Mouse (Mus musculus) hindbrain, postnatal 0 days (tissue): ENCODE data around the gene Lrrfip2. TPM values are rescaled to one million over a fixed set of nuclear protein-coding genes. Genes with fewer than 3 reads are reported as not detected.

Experiments used
- ATAC-seq: fragments of 200-750 bp; cut with Nextera tagmentation; 2 replicates; pipeline ENCODE4 v1.8.0; 2017; ENCODE audit warnings: mild to moderate bottlenecking, moderate TSS enrichment, moderate library complexity
- DNase-seq: peaks from one replicate; pipeline ENCODE4 v3.0.0-alpha.2; 2015; ENCODE audit warnings: low spot score
- H3K27ac ChIP-seq: fragments of 300-500 bp; sonication (generic); 2 replicates; pipeline ENCODE4 v1.5.1; 2014; ENCODE audit warnings: mild to moderate bottlenecking
- H3K27me3 ChIP-seq: fragments of 300-500 bp; sonication (generic); 2 replicates; pipeline ENCODE4 v1.6.1; 2014; ENCODE audit warnings: low read length, mixed read lengths; ENCODE audit not compliant: insufficient read depth
- H3K36me3 ChIP-seq: fragments of 300-500 bp; sonication (generic); 2 replicates; pipeline ENCODE4 v1.6.1; 2014; ENCODE audit warnings: low read length, mixed read lengths; ENCODE audit not compliant: insufficient read depth
- H3K4me1 ChIP-seq: fragments of 300-500 bp; sonication (generic); 2 replicates; pipeline ENCODE4 v1.6.1; 2014; ENCODE audit warnings: antibody characterized with exemption, low read length, mixed read lengths; ENCODE audit not compliant: insufficient read depth
- H3K4me2 ChIP-seq: fragments of 300-500 bp; sonication (generic); 2 replicates; pipeline ENCODE4 v1.6.1; 2014; ENCODE audit warnings: low read depth, mild to moderate bottlenecking, low read length, moderate library complexity, mixed read lengths
- H3K4me3 ChIP-seq: fragments of 300-500 bp; sonication (generic); 2 replicates; pipeline ENCODE4 v1.5.1; 2014; ENCODE audit warnings: low read length
- H3K9ac ChIP-seq: fragments of 300-500 bp; sonication (generic); replicated peaks from 2 replicates; pipeline ENCODE4 v1.6.1; 2014; ENCODE audit warnings: mild to moderate bottlenecking, low read length, moderate library complexity, mixed read lengths
- H3K9me3 ChIP-seq: fragments of 300-500 bp; sonication (generic); 2 replicates; pipeline ENCODE4 v1.6.1; 2016; ENCODE audit warnings: low read length, mixed read lengths
- CTCF ChIP-seq: IDR thresholded peaks from 2 replicates; pipeline ENCODE4 v1.5.1; 2016; ENCODE audit warnings: antibody characterized with exemption, control low read depth, low read depth
- WGBS: fragments of 180-500 bp; shearing (Covaris S2); extraction: QIAGEN DNeasy Blood & Tissue Kit; methylation state at CpG from one replicate; pipeline ENCODE4 v1.1.7; 2014; 5-methylcytosine and 5-hydroxymethylcytosine counted together
- polyA plus RNA-seq: library from polyadenylated mRNA; unstranded; fragments of >200 nt; fragmentation: Nextera tagmentation; extraction: Ambion mirVana; gene quantifications from 2 replicates; pipeline ENCODE4 v1.2.1, GENCODE M21; 2015
- total RNA-seq: library from RNA; depleted of rRNA; stranded (reverse); fragments of >200 nt; gene quantifications from 2 replicates; pipeline ENCODE4 v1.2.3, GENCODE M21; 2014

Gene Lrrfip2
- total and polyA plus RNA-seq, 2 experiments from 2014 or later: 20.8 to 38.8 TPM

DNA sequence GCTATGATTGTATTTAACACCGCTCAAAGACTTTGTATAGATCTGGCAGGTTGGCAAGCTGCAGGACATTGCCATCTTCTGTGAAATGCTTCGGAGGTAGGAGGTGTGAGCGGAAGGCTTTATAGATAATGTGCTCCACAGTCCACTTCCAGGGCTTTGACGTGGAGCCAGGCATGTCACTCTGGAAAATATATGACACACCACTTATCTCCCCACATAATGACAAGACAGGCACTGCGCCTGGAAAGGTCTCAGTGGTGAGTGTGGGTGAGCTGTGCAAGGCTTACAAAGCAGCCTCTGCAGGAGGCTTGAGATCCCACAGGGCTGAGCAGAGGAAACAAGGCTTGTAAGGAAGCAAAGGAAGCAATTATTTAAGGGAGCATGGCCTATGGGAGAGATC is 111.1 kb downstream of the Lrrfip2 start:
- Histone ChIP-seq H3K4me2 (no peak overlapping the region), H3K9me3 (no peaks in the 10 kb centered on the region), H3K4me3 (no peak overlapping the region), H3K36me3 (peaks cover 65% of the 10 kb centered on the region), H3K27me3 (no peaks in the 10 kb centered on the region), H3K4me1 (no peaks in the 10 kb centered on the region), H3K9ac (no peak overlapping the region), H3K27ac (no peak overlapping the region)
- WGBS: 86% methylated on average over 5 of the region's 5 CpGs
- ATAC-seq (no peak), DNase-seq (no peak)
- TF ChIP-seq CTCF: no peak

DNA sequence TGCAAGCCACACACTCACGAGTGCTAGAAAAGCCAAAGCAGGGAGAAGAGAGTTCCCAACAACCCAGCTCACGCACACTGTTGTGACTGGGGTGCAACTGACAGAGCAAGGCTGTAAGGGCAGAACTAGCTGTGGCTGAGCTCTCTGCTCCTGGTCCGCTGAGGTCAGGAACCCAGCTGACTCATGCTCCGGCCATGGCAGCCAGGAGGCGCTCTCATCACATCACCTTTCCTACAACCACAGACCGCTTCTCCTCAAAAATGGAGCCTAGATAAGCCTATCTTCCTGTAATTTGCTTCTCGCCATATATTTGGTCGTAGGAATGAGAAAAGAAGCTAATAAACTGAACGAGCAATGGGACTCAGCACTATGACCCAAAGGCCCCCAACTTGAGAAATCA is 117.3 kb downstream of the Lrrfip2 start:
- DNase-seq (no peak), ATAC-seq (no peak)
- peak; percentile 9; the same call in 1 of the 2 replicates for TF ChIP-seq CTCF
- no peak overlapping the region for H3K9ac ChIP-seq
- H3K9me3 ChIP-seq: no peaks in the 10 kb centered on the region
- peaks cover 45% of the 10 kb centered on the region for H3K36me3 ChIP-seq
- H3K4me1 ChIP-seq: no peaks in the 10 kb centered on the region
- H3K27ac ChIP-seq: no peak overlapping the region
- H3K4me2 ChIP-seq: no peak overlapping the region
- 89% methylated on average over 9 of the region's 9 CpGs for WGBS
- no peaks in the 10 kb centered on the region for H3K27me3 ChIP-seq
- H3K4me3 ChIP-seq: no peak overlapping the region

GRCm38 (mm10) chr9:111237726-111238125 is 120.3 kb downstream of the Lrrfip2 start:
- Histone ChIP-seq H3K4me3 (no peak overlapping the region), H3K27ac (no peak overlapping the region), H3K9me3 (no peaks in the 10 kb centered on the region), H3K9ac (no peak overlapping the region), H3K36me3 (peaks cover 51% of the 10 kb centered on the region), H3K4me1 (no peaks in the 10 kb centered on the region), H3K4me2 (no peak overlapping the region), H3K27me3 (no peaks in the 10 kb centered on the region)
- no peak for TF ChIP-seq CTCF
- DNase-seq (no peak), ATAC-seq (no peak)

DNA sequence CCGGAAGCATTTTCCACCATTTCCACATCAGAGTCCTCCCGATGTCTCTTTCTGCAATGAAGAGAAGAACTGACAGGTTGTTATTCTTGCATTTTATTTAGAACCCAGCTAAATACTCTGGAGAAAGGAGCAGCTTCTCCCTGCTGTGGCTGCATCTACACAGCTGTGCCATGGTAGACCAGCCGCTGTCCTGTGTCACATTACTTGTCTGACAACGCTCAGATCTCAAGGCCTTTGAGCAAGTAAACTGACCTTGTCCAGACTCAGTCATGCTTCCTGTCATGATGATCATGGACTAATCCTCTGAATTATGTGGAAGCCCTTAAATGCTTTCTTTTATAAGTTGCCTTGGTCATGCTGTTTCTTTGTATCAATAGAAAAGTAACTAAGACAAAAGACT is 122.4 kb downstream of the Lrrfip2 start:
- no peak overlapping the region for H3K9ac ChIP-seq
- no peak for ATAC-seq
- DNase-seq: no peak
- H3K27ac ChIP-seq: no peak overlapping the region
- peaks cover 41% of the 10 kb centered on the region for H3K36me3 ChIP-seq
- H3K9me3 ChIP-seq: no peaks in the 10 kb centered on the region
- no peak overlapping the region for H3K4me2 ChIP-seq
- no peaks in the 10 kb centered on the region for H3K4me1 ChIP-seq
- no peaks in the 10 kb centered on the region for H3K27me3 ChIP-seq
- 84% methylated on average over 4 of the region's 4 CpGs for WGBS
- no peak for TF ChIP-seq CTCF
- no peak overlapping the region for H3K4me3 ChIP-seq

- Histone ChIP-seq H3K4me1 (no peaks in the 10 kb centered on the region), H3K4me2 (no peak overlapping the region), H3K36me3 (peaks cover 26% of the 10 kb centered on the region; the same call in 1 of the 2 replicates), H3K9ac (no peak overlapping the region), H3K4me3 (no peak overlapping the region), H3K27ac (no peak overlapping the region), H3K9me3 (no peaks in the 10 kb centered on the region), H3K27me3 (no peaks in the 10 kb centered on the region)
- TF ChIP-seq CTCF: no peak
- ATAC-seq (no peak), DNase-seq (no peak)
- WGBS: 80% methylated on average over 6 of the region's 6 CpGs
These were observed 126.0 kb downstream of the Lrrfip2 start for GRCm38 (mm10) chr9:111243384-111243783.

GRCm38 (mm10) chr9:111245546-111245945 is 128.2 kb downstream of the Lrrfip2 start:
- DNase-seq (no peak), ATAC-seq (no peak)
- H3K36me3 ChIP-seq: peaks cover 14% of the 10 kb centered on the region; the same call in 1 of the 2 replicates
- no peak for TF ChIP-seq CTCF
- H3K27me3 ChIP-seq: no peaks in the 10 kb centered on the region
- H3K4me3 ChIP-seq: no peak overlapping the region
- no peak overlapping the region for H3K9ac ChIP-seq
- 75% methylated on average over 6 of the region's 6 CpGs for WGBS
- no peak overlapping the region for H3K4me2 ChIP-seq
- no peaks in the 10 kb centered on the region for H3K4me1 ChIP-seq
- no peak overlapping the region for H3K27ac ChIP-seq
- H3K9me3 ChIP-seq: no peaks in the 10 kb centered on the region

DNA sequence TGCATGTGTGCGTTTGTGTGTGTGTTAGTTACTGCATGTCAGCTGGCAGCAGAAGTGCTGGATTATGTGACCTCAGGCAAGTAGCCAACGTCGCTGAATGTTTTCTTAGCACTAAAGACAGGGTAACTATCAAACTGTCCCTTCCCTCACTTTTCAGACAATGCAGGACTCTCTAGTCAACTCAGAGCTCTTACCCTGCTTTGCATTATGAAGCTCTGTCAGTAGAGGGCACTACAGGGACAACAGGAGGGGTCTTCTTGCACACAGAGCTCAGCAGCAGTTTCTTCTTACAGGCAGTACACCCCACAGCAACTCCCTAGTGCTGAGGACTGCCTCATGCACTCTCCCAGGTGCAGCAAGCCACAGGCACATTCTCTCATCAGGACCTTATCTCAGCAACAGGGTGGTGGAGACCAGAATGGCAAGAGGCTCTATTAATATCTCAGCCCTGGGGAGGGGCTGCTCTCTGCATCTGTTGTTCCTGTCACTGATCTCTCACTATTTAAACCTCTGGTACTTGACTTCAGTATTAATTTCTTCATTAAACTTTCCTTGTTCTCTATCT is 130.4 kb downstream of the Lrrfip2 start:
- peak; percentile 40 for TF ChIP-seq CTCF

More for the DNA sequence above, 130.4 kb downstream of the Lrrfip2 start:
- no peaks in the 10 kb centered on the region for H3K27me3 ChIP-seq
- ATAC-seq: no peak
- DNase-seq: peak; percentile 9
- no peaks in the 10 kb centered on the region for H3K4me1 ChIP-seq
- no peak overlapping the region for H3K27ac ChIP-seq
- 82% methylated on average over 3 of the region's 3 CpGs for WGBS
- no peak overlapping the region for H3K4me3 ChIP-seq
- H3K4me2 ChIP-seq: no peak overlapping the region
- peaks cover 18% of the 10 kb centered on the region; the same call in 1 of the 2 replicates for H3K36me3 ChIP-seq
- no peak overlapping the region for H3K9ac ChIP-seq
- H3K9me3 ChIP-seq: no peaks in the 10 kb centered on the region
